Mouse (Mus musculus) ES-E14 (cell line): Measurements from ENCODE around the gene Tbc1d30.

Experiments used
- HCFC1 ChIP-seq: IDR thresholded peaks from 2 replicates; pipeline ENCODE4 v1.6.1; 2012; ENCODE audit warnings: low read length, inconsistent platforms, borderline replicate concordance; ENCODE audit not compliant: insufficient read depth
- MAFK ChIP-seq: IDR thresholded peaks from 2 replicates; pipeline ENCODE4 v1.6.1; 2014; ENCODE audit warnings: mild to moderate bottlenecking, low read depth, low read length, inconsistent platforms; ENCODE audit not compliant: insufficient read depth
- ZC3H11A ChIP-seq: IDR thresholded peaks from 2 replicates; pipeline ENCODE4 v1.6.1; 2012; ENCODE audit warnings: low read depth, mild to moderate bottlenecking, inconsistent platforms, low read length, borderline replicate concordance
- ZNF384 ChIP-seq: IDR thresholded peaks from 2 replicates; pipeline ENCODE4 v1.6.1; 2012; ENCODE audit warnings: low read depth, low read length, inconsistent platforms

- TF ChIP-seq ZNF384 (no peak), ZC3H11A (no peak), MAFK (no peak), HCFC1 (no peak)
Measured at GRCm38 (mm10) chr10:121222881-121223280, 128.2 kb downstream of the Tbc1d30 start.
